Mouse (Mus musculus) adrenal gland, postnatal 14 days (tissue): ENCODE measurements around the gene Spg7. TPM values are rescaled to one million over a fixed set of nuclear protein-coding genes. Genes with fewer than 3 reads are reported as not detected.
"Not testable (repeated sequence)": the region's sequence is repeated elsewhere in the genome, so short reads cannot be mapped to it uniquely, and the experiment has no call there.

ENCODE experiments used
- DNase-seq: peaks from one replicate; pipeline ENCODE4 v3.0.0; 2021; ENCODE audit warnings: mixed read lengths
- long read RNA-seq, 2 experiments: library from polyadenylated mRNA; stranded (forward); transcript quantifications; one replicate each; pipeline ENCODE4 v2.0.0; 2021
- total RNA-seq: library from RNA; stranded (reverse); gene quantifications from 2 replicates; pipeline ENCODE4 v1.2.3, GENCODE M21; 2021

Spg7 gene
- total RNA-seq, result 73.2 and 79.6 TPM in 2 replicates
- long read RNA-seq, experiment 1, transcript Spg7-209 (17 exons, 2,896 nt), result major isoform, 108 of 142 reads
- long read RNA-seq, experiment 1, partial matches to known transcripts, result 7 of 142 reads
- long read RNA-seq, experiment 1, other reads (novel, unspliced or antisense), result 27 of 142 reads
- long read RNA-seq, experiment 2, transcript Spg7-209 (17 exons, 2,896 nt), result major isoform, 77 of 100 reads
- long read RNA-seq, experiment 2, partial matches to known transcripts, result 9 of 100 reads
- long read RNA-seq, experiment 2, other reads (novel, unspliced or antisense), result 14 of 100 reads

DNA sequence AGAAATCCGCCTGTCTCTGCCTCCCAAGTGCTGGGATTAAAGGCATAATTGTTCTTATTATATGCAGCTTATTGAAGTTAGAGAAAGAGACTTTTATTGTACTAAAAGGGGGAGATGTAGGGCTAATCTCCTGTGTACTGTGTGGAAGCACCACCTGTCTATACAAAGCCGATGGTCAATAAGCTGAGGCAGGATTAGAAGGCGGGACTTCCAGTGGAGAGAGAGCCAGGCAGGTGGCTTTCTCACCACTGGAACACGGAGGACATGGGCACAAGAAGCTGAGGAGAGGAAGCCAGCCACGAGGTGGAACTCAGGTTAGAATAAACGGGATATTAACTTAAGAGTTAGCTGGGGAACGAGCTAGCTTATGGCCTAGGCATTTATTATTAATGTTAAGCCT lies at the start of gene Spg7:
Spg7 (plus strand) TSS at position 222 of the 400 bp plus-strand sequence.
- DNase-seq, result no peak

DNA sequence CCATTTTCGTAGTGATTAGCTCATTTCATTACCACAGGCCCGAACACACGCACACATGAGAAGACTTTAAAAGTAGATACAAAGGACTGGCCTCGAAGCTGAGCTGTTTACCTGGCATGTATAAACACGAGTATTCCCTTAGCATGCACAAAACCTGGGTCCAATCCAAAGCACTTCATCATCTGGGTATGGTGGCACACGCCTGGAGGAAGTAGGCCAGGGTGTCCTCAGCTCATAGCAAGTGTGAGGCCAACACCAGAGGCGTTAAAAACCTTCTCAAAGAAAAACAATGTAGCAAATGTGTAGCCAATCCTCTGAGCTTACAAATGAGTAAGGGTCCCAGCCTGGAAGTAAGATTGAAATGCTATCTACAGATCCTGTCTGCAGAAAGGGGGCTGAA lies 48.3 kb upstream of the Spg7 start:
- DNase-seq, result peak; percentile 41

DNA sequence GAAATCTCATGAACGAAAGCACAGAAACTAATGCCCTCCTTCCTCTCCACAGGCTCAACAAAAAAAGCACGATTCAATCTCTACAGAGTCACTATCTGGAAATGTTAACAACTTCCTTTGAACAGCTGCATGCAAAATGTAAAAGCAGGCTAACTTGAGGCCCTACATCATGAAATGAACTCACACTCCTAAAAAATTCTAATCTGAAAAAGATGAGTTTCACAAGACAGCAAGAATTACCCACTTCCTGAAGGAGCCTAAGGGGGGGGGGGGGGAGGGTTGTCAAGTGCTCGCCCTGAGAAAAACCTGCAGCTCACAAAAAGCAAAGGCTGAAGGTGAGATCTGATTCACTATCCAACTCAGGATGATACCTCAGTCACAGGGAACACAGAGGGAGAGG lies 47.7 kb upstream of the Spg7 start:
- no peak for DNase-seq

DNA sequence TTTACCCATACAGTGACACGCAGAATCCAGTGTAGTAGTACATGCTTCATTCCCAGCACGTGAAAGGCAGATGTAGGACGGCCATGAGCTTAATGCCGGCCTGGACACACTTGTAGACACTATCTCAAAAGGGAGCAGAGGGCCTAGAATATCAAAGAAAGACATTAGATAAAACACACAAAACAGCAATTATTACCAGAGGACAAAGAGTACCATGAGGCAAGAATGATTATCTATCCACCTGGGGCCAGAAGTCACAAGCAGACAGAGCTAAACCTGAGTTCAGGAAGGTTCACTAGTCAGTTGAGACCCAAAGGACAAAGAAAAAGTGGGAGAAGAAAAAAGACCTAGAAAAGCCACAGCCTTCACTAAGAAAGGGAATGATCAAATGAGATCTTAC lies 45.6 kb upstream of the Spg7 start:
- DNase-seq, result no peak

DNA sequence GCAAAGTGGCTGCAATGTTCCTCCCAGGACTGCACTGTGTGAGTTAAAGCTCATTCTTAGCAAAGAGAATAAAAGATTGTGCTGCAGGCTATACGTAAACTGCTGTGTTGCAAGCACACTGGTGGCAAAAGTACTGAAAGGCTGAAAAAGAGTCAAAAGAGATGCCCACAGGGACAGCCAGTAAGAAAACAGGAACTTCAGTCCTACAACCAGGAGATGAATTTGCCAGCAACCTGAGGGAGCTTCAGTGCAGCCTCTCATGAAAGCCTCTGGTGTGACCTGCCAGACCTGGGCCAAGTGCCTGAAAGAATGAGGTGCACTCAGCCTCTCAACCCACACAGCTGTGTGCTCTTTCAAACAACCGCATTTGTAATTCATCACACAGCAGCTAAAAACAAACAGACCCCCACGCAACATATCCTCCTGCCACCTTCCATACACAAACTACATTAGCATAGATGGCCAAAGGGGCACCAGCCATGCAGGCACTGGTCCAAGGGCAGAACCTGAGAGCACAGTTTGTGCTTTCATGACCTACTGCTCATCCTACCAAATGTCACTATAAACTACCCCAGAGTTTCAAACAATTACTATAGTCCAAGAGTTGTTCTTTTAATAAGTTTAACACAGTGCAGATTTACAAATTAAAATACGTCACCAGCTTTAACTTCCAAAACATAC lies 44.1 kb upstream of the Spg7 start:
- no peak for DNase-seq

DNA sequence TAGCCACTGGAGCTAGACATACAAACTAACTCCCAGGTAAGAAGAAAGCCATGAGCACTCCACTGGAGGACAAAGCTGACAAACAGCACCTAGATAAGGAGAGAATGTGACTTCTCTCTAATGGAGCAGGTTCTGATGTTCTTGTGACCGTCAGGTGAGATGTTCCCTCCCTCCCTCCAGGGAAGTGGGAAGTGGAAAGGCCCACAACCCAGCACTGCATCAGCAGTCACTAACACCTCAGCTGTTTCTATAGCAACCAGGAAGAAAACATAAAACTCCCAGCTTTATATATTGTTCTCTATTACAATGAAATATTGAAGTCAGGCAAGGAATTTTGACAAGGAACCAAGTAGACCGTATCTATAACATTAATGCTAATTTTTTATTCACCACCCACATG lies 42.7 kb upstream of the Spg7 start:
- no peak for DNase-seq

DNA sequence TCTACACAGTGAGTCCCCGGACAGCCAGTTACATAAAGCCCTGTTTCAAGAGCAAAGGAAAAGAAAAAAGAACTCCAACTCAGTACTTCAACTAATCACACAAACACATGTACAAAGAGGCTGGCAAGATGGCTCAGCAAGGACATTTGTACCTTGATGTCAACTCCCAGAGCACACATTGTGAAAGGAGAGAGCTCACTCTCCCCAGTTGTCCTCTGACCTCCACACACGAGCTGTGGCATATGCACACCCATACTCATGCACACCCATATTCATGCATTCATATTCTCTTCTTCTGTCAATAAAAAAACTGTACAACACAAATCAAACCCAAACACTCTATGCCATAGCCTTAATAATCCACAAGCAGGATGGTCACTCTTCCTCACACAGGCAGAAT lies 41.9 kb upstream of the Spg7 start:
- no peak for DNase-seq

DNA sequence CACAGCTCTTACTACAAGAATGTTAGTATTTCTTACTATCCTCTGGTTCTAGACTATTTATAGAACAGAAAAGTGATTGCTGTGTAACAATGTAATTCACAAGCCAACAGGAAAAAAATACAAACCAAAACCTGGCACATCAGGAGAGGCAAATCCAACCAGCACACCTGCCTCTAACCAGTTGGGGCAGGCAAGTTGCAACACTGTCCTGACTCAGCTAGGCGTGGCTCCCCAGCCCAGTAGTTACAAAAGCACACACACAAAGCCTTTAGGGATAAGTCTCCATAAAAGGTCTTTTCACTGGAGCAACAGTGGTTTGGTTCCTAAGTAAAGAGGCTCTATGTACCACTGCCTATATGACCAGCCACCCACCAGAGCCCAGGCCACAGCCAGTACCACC lies 41.5 kb upstream of the Spg7 start:
- DNase-seq, result peak; percentile 50

DNA sequence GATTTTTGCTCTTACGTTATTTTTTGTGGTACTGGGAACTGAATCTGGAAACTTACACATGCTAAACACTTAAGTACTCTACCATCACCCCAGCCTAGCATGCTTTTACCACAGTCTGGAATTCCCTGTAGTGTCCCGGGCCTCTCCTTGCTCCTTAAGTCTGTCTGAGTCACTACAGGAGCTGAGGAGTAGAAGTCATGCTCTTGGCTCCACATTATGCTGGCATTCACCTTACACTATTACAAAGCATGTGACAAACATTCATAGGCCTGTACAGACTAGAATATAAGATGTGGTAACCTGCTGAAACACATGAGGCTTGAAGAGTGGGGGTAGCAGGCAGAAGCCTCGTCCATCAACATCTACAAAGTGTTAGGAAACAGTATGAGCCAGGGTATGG lies 40.0 kb upstream of the Spg7 start:
- no peak for DNase-seq

DNA sequence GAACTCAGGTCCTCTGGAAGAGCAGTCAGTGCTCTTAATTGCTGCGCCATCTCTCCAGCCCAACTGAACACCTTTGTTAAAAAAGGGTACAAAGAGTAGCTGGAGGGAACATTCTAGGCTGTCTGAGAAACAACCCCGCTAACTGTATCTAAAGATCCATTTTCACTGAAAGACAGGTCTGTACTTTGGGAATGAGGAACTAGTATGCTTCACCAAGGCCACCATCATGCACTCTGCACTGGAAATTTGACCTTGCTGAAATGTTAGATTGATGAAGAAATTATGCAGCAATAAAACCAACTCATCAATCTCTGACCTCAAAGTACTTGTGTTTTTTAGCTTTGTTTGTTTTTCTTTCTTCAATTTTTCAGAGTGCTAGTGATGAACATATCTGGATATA lies 38.5 kb upstream of the Spg7 start:
- no peak for DNase-seq

DNA sequence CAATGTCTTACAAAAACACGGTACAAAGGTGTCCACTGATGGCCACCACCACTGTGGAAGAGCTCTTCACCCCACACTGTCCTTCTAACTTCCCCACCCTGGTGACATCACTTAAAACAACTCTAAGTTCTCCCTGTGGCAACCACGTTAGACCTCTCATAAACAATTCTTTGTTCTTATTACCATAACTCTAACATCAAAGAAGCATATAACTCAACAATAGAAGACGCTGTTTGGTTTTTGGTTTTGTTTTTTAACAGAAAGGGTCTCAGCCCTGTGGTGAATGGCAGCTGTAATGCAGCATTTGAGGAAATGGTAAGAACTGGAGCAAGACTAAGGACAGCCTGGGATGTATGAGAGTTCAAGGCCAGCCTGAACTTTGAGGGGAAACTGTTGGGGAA lies 36.8 kb upstream of the Spg7 start:
- no peak for DNase-seq

DNA sequence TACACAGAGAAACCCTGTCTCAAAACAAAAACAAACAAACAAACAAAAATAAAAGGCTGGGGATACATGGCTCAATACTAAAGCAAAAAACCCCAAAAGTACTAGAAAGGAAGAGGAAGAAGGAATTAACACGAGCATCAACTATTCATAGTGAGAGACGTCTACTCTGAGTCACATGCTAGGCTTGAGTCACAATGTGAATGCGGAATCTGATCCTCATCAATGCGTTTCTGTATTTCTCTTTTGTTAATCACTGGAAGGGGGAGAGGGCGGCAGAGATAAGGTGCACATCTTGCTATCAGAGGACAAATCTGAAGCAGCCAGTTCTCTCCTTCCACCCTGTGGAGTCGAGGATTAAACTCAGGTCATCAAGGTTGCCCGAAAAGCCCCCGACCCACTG lies 35.0 kb upstream of the Spg7 start:
- DNase-seq, result no peak

DNA sequence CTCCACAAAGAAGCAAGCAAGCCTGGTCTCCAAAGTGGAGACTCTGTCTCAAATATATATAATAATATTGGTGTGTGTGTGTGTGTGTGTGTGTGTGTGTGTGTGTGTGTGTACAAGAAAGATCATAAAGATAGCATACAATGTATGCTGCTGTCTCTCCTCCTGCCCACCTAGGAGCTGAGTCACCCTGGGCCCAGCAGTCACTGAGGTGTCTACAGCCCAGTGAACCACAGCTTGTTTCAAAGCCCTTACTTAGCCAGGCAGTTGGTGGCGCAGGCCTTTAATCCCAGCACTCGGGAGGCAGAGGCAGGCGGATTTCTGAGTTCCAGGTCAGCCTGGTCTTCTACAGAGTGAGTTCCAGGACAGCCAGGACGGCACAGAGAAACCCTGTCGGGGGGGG lies 32.7 kb upstream of the Spg7 start:
- not testable (repeated sequence) for DNase-seq

DNA sequence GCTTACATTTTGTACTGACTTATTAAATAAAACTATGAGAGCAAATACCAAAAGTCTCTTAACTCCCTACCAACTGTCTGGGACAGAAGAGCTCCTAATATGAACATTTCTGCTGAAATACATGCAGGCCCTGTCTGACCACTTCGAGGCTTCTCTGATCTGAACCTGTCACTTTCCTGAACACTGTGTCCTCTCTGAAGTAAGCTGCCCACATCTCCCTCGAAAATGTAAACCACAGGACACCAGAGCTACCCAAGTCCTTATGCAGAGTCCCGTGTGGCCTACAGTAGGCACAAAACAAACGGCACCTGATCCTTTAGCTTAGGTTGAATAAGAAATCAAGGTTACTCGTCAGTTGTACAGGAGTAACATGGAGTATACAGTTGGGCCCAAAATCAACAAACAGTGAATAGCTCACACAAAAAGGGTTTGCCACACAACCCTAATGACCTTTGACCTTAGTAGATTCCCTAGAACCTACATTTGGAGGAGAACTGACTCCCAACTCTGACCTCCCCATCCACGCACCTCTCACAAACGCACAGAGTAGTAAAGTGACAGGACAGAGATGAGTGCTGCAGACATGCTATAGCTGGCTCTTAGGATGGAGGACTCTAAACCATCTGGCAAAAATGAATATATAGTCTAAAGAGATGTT lies 31.3 kb upstream of the Spg7 start:
- no peak for DNase-seq

DNA sequence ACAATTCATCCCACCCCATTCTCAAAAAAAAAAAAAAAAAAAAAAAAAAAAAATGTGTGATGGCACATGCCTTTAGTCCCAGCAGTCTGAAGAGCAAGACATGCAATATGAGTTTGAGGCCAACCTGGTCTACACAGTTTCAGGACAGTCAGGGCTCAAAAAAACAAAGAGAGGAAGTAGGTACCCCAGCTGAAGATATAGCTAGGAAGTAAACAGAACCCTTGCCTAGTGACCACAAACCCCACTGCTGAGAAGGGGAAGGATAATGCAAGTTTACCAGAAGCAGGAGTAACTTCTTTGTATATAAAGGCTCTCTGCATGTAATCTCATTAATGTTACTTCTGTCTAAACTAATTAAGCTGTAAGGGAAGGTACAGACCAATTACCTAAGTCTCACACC lies 30.0 kb upstream of the Spg7 start:
- DNase-seq, result no peak

DNA sequence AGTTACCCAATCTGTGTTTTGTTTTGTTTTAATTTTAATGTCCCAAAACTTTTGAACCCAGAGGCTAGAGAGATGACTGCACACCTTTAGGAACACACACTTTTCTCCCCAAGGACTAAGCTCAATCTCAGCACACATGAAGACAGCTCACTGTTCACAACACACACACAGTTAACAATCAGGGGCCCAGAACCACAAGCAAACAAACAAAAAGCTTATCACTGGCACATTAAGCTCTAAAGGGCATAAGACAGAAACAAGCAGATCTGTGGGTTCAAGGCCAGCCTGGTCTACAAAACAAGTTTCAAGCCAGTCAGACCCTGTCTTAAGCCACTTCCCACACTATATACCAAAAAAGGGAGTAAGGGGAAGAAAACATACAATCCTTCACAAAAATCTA lies 29.3 kb upstream of the Spg7 start:
- DNase-seq, result no peak

DNA sequence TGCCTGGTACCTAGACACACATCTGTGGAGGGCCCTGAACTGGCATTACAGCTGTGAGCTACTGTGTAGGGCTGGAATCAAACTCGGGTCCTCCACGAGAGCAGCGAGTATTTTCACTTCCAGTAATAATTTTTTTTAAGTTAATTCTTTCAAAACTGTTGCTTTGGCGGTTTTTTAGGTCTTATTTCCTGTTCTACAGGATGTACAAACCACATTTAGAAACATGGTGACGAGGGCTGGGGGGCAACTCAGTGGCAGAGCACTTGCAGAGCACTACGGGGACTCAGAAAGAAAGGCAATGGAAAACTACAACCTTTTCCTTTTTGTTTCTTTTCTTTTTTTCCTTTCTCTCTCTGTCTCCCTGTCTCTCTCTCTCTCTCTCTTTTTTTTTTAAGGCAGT lies 28.6 kb upstream of the Spg7 start:
- no peak for DNase-seq

DNA sequence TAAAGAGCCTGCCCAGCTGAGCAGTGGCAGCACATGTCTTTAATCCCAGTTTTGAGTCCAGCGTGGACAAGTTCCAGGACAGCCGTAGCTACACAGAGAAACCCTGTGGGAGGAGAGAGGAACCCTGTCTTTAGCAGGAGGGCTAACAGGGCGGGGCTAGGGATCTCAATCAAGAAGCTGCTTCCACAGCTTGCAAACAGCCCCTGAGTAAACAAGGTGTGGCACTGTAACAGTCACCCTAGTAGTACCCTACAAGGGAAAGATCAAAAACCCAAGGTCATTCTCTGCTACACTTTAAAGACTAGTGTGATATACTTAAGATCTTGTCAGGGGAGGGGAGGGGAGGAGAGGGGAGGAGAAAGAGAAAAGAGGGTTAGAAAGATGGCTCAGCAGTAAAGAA lies 25.8 kb upstream of the Spg7 start:
- DNase-seq, result no peak

DNA sequence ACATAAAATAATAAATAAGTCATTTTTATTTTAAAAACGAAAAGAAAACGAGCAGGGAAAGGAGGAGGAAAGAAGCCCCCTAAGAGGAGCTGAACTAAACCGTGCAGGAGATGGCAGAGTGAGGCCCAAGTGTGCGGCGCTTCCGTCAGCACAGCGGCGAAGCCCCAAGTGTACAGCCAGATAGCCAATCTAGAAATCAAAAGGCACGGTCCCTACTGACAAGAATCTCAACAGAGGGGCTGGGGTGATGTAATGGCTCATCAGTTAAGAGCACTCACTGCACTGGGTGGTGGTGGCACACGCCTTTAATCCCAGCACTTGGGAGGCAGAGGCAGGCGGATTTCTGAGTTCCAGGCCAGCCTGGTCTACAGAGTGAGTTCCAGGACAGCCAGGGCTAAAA lies 25.3 kb upstream of the Spg7 start:
- DNase-seq, result no peak

DNA sequence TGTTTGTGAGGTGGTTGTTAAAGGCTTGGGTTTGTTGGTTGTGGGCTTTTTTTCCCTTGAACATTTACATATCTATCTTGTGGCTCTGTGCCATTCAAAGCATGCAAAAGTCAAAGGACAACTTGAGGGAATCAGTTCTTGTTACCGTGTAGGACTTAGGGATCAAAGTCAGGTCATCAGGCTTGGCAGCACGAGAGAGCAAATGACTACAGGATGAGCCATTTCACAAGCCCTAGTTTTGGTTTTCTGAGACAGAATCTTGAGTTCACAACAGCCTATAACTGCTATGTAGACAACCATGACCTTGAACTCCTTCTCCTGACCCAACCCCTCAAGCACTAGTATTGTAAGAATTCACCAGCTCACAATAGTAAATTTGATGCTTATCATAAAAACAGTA lies 24.4 kb upstream of the Spg7 start:
- no peak for DNase-seq

DNA sequence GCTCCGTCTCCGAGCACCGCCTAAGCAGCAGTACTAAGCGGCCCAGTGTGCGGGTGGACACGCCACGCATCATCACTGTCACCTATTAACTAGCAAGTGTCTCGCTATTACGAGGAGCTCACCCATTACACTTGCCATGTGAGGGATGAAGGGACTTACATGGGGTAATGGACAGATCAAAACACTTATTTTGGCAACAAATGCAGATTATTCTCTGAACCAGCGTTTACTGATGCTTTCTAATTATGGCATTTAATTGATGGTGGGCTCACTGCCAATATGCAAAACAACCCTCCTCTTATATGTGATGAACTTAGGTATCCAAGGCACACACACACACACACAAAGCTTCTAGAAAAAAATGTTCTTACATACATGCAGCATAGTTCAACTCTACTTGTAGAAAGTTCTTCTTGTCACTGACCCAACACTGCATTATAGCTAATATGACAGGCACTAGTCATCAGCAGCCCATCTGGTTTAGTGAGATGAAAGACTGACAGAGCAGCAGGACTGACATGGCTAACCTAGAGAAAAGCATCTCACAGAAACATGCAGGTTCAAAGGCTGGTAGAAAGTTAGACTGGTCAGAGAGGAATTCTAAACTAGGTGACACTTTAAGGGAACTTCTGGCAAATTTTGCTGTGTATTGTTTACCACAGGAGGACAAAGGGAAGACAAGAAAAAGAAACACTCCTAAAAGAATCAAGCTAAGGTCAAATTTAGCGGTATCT lies 23.2 kb upstream of the Spg7 start:
- DNase-seq, result no peak

DNA sequence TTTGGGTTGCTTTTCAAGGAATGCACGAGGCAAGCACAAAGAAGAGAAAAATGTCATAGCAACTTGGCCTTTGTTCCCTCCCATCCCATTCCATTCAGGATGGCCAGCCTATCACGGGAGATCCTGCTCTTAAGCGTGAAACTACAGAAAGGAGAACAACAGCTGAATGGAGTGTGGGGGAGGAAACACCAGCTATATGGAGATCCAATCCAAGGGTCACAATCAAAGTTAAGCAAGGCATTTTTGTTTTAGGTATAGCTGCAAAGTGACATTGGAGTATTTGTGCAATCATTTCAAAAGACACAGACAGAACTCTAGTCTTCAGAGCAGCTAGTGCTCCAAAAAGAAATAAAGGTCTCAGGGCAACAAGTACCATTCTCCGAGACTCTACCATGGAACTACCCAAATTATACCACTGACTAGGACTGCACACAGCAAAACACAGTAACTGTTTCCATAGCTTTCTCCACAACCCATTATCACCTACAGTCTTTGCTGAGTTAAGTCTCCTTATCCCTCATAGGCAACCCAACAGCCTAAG lies 22.6 kb upstream of the Spg7 start:
- peak; percentile 45 for DNase-seq
